Mouse (Mus musculus): ENCODE measurements around the gene Dnajc4. TPM values are rescaled to one million over a fixed set of nuclear protein-coding genes. Genes with fewer than 3 reads are reported as not detected.

Dnajc4 gene
- 23.1 and 26.7 TPM in 2 replicates for polyA plus RNA-seq (2014; fragmentation: Nextera tagmentation; extraction: Ambion mirVana)

GRCm38 (mm10) chr19:6992011-6992858 is at the start of gene Dnajc4:
Gene Dnajc4, minus strand, starts transcription at chr19:6992572.
- no peaks in the 10 kb centered on the region for H3K36me3 ChIP-seq (ENCODE audit: control insufficient read depth, insufficient read depth, low read length)
- ATAC-seq (ENCODE audit: low FRiP score, low TSS enrichment) = peak; percentile 94
- H3K4me3 ChIP-seq (replicated peaks; ENCODE audit: low read depth, low read length) = peak within 1 kb of the TSS; percentile 50
- no peaks in the 10 kb centered on the region for H3K9me3 ChIP-seq (ENCODE audit: control insufficient read depth, low read length)
- H3K4me2 ChIP-seq (ENCODE audit: low read length) = peak within 1 kb of the TSS; percentile 89
- peaks cover 40% of the 10 kb centered on the region for H3K4me1 ChIP-seq (ENCODE audit: control insufficient read depth, insufficient read depth, low read length)
- peak within 1 kb of the TSS; percentile 32 for H3K27ac ChIP-seq (replicated peaks; ENCODE audit: low read depth, low read length)
- WGBS = 1% methylated on average over 37 of the region's 37 CpGs
- no peaks in the 10 kb centered on the region for H3K27me3 ChIP-seq (ENCODE audit: control insufficient read depth, insufficient read depth, low read length)
- peak; percentile 98 for DNase-seq
- peak within 1 kb of the TSS; percentile 70 for H3K9ac ChIP-seq (replicated peaks; ENCODE audit: low read length)

- Histone ChIP-seq H3K27me3 (ENCODE audit: control insufficient read depth, insufficient read depth, low read length) (no peaks in the 10 kb centered on the region), H3K9me3 (ENCODE audit: control insufficient read depth, low read length) (no peaks in the 10 kb centered on the region), H3K9ac (replicated peaks; ENCODE audit: low read length) (peak overlapping the region; percentile 66; the same call in 1 of the 2 replicates), H3K4me2 (ENCODE audit: low read length) (peak overlapping the region; percentile 84; the same call in 1 of the 2 replicates), H3K36me3 (ENCODE audit: control insufficient read depth, insufficient read depth, low read length) (no peaks in the 10 kb centered on the region), H3K4me3 (replicated peaks; ENCODE audit: low read depth, low read length) (no peak overlapping the region), H3K4me1 (ENCODE audit: control insufficient read depth, insufficient read depth, low read length) (peaks cover 18% of the 10 kb centered on the region), H3K27ac (replicated peaks; ENCODE audit: low read depth, low read length) (no peak overlapping the region)
- WGBS = 87% methylated on average over 2 of the region's 2 CpGs
- ATAC-seq (ENCODE audit: low FRiP score, low TSS enrichment) = no peak
- DNase-seq = no peak
Measured at GRCm38 (mm10) chr19:7041171-7041570, 48.8 kb upstream of the Dnajc4 start.

- Histone ChIP-seq H3K9ac (replicated peaks; ENCODE audit: low read length) (peak overlapping the region; percentile 66), H3K27ac (replicated peaks; ENCODE audit: low read depth, low read length) (peak overlapping the region; percentile 93), H3K9me3 (ENCODE audit: control insufficient read depth, low read length) (no peaks in the 10 kb centered on the region), H3K4me3 (replicated peaks; ENCODE audit: low read depth, low read length) (peak overlapping the region; percentile 44), H3K27me3 (ENCODE audit: control insufficient read depth, insufficient read depth, low read length) (no peaks in the 10 kb centered on the region), H3K36me3 (ENCODE audit: control insufficient read depth, insufficient read depth, low read length) (no peaks in the 10 kb centered on the region; the same call in 1 of the 2 replicates), H3K4me2 (ENCODE audit: low read length) (peak overlapping the region; percentile 84), H3K4me1 (ENCODE audit: control insufficient read depth, insufficient read depth, low read length) (peaks cover 18% of the 10 kb centered on the region)
- ATAC-seq (ENCODE audit: low FRiP score, low TSS enrichment) (no peak), DNase-seq (no peak)
- WGBS = 28% methylated on average over 13 of the region's 13 CpGs
Measured at GRCm38 (mm10) chr19:7040637-7041130, 48.3 kb upstream of the Dnajc4 start.

- ATAC-seq (ENCODE audit: low FRiP score, low TSS enrichment) (peak; percentile 99), DNase-seq (peak; percentile 99)
- Histone ChIP-seq H3K36me3 (ENCODE audit: control insufficient read depth, insufficient read depth, low read length) (peaks cover 5% of the 10 kb centered on the region), H3K27me3 (ENCODE audit: control insufficient read depth, insufficient read depth, low read length) (no peaks in the 10 kb centered on the region), H3K9ac (replicated peaks; ENCODE audit: low read length) (peak within 1 kb of the TSS; percentile 92), H3K4me1 (ENCODE audit: control insufficient read depth, insufficient read depth, low read length) (peaks cover 18% of the 10 kb centered on the region), H3K4me2 (ENCODE audit: low read length) (peak within 1 kb of the TSS; percentile 84), H3K27ac (replicated peaks; ENCODE audit: low read depth, low read length) (peak within 1 kb of the TSS; percentile 93), H3K9me3 (ENCODE audit: control insufficient read depth, low read length) (no peaks in the 10 kb centered on the region), H3K4me3 (replicated peaks; ENCODE audit: low read depth, low read length) (peak within 1 kb of the TSS; percentile 89)
- WGBS = under 1% methylated on average over 49 of the region's 49 CpGs
Measured at GRCm38 (mm10) chr19:7039841-7040636, 47.7 kb upstream of the Dnajc4 start, which contains the start of gene Stip1. Gene Stip1, minus strand, starts transcription at chr19:7039967.

- WGBS = 1% methylated on average over 32 of the region's 35 CpGs
- ATAC-seq (ENCODE audit: low FRiP score, low TSS enrichment) = peak; percentile 12; the same call in 1 of the 2 replicates
- H3K9me3 ChIP-seq (ENCODE audit: control insufficient read depth, low read length) = no peaks in the 10 kb centered on the region
Measured at GRCm38 (mm10) chr19:7039088-7039720, 46.8 kb upstream of the Dnajc4 start.

GRCm38 (mm10) chr19:7034006-7034405 is 41.6 kb upstream of the Dnajc4 start:
- peaks cover 17% of the 10 kb centered on the region for H3K4me1 ChIP-seq (ENCODE audit: control insufficient read depth, insufficient read depth, low read length)
- H3K27ac ChIP-seq (replicated peaks; ENCODE audit: low read depth, low read length) = no peak overlapping the region
- no peak overlapping the region for H3K4me3 ChIP-seq (replicated peaks; ENCODE audit: low read depth, low read length)
- ATAC-seq (ENCODE audit: low FRiP score, low TSS enrichment) (no peak), DNase-seq (no peak)
- H3K4me2 ChIP-seq (ENCODE audit: low read length) = no peak overlapping the region
- WGBS = 96% methylated on average over 5 of the region's 5 CpGs
- no peak overlapping the region for H3K9ac ChIP-seq (replicated peaks; ENCODE audit: low read length)
- H3K9me3 ChIP-seq (ENCODE audit: control insufficient read depth, low read length) = no peaks in the 10 kb centered on the region
- no peaks in the 10 kb centered on the region for H3K27me3 ChIP-seq (ENCODE audit: control insufficient read depth, insufficient read depth, low read length)
- peaks cover 61% of the 10 kb centered on the region for H3K36me3 ChIP-seq (ENCODE audit: control insufficient read depth, insufficient read depth, low read length)

More at GRCm38 (mm10) chr19:7039088-7039720, 46.8 kb upstream of the Dnajc4 start:
- peaks cover 12% of the 10 kb centered on the region for H3K36me3 ChIP-seq (ENCODE audit: control insufficient read depth, insufficient read depth, low read length)
- H3K4me1 ChIP-seq (ENCODE audit: control insufficient read depth, insufficient read depth, low read length) = peaks cover 18% of the 10 kb centered on the region
- H3K27ac ChIP-seq (replicated peaks; ENCODE audit: low read depth, low read length) = peak overlapping the region; percentile 91
- H3K4me3 ChIP-seq (replicated peaks; ENCODE audit: low read depth, low read length) = peak overlapping the region; percentile 89
- peak; percentile 77 for DNase-seq
- H3K27me3 ChIP-seq (ENCODE audit: control insufficient read depth, insufficient read depth, low read length) = no peaks in the 10 kb centered on the region
- H3K4me2 ChIP-seq (ENCODE audit: low read length) = peak overlapping the region; percentile 80
- peak overlapping the region; percentile 92 for H3K9ac ChIP-seq (replicated peaks; ENCODE audit: low read length)

GRCm38 (mm10) chr19:7029531-7029930 is 37.2 kb upstream of the Dnajc4 start:
- Histone ChIP-seq H3K4me2 (ENCODE audit: low read length) (no peak overlapping the region), H3K27ac (replicated peaks; ENCODE audit: low read depth, low read length) (no peak overlapping the region), H3K9me3 (ENCODE audit: control insufficient read depth, low read length) (no peaks in the 10 kb centered on the region), H3K9ac (replicated peaks; ENCODE audit: low read length) (no peak overlapping the region), H3K27me3 (ENCODE audit: control insufficient read depth, insufficient read depth, low read length) (no peaks in the 10 kb centered on the region), H3K36me3 (ENCODE audit: control insufficient read depth, insufficient read depth, low read length) (peaks cover 95% of the 10 kb centered on the region), H3K4me3 (replicated peaks; ENCODE audit: low read depth, low read length) (no peak overlapping the region), H3K4me1 (ENCODE audit: control insufficient read depth, insufficient read depth, low read length) (no peaks in the 10 kb centered on the region)
- DNase-seq (no peak), ATAC-seq (ENCODE audit: low FRiP score, low TSS enrichment) (no peak)
- WGBS = 93% methylated on average over 5 of the region's 5 CpGs

GRCm38 (mm10) chr19:7020224-7020641 is 27.9 kb upstream of the Dnajc4 start:
- H3K9ac ChIP-seq (replicated peaks; ENCODE audit: low read length) = no peak overlapping the region
- H3K27ac ChIP-seq (replicated peaks; ENCODE audit: low read depth, low read length) = no peak overlapping the region
- H3K36me3 ChIP-seq (ENCODE audit: control insufficient read depth, insufficient read depth, low read length) = peaks cover 77% of the 10 kb centered on the region
- no peaks in the 10 kb centered on the region for H3K27me3 ChIP-seq (ENCODE audit: control insufficient read depth, insufficient read depth, low read length)
- H3K4me2 ChIP-seq (ENCODE audit: low read length) = no peak overlapping the region
- ATAC-seq (ENCODE audit: low FRiP score, low TSS enrichment) (no peak), DNase-seq (peak; percentile 80)
- H3K9me3 ChIP-seq (ENCODE audit: control insufficient read depth, low read length) = no peaks in the 10 kb centered on the region
- H3K4me1 ChIP-seq (ENCODE audit: control insufficient read depth, insufficient read depth, low read length) = no peaks in the 10 kb centered on the region
- H3K4me3 ChIP-seq (replicated peaks; ENCODE audit: low read depth, low read length) = no peak overlapping the region
- 48% methylated on average over 3 of the region's 3 CpGs for WGBS

Measured in midbrain, embryonic 14.5 days (tissue).